In the genomic region with DNA sequence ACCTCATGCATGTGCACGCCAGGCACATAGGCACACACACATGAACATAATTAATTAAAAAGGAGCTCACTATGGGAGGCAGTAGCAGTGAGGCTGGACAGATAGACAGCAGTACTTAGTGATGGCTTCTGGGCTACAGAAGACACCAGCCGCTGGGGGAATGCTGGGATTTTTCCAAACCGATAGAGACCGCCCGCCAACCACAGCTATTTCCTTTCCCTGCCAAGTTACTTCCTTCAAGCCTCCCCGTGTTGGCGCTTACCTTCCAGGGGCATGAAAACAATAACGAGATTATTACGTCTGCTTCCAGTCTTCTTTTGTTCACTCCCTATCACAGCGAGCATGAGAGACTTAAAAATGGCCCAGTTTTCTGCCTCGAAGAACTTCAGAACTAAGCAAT, we compare ENCODE assay signal across 20 mouse cellular contexts. TPM values are rescaled to one million over a fixed set of nuclear protein-coding genes. Genes with fewer than 3 reads are reported as not detected.
"Had no signal": no experiment of that assay in that cellular context is flagged by ENCODE, and none has a peak within 500 bp of the region (broad histone marks: within the 10 kb centered on the region; RNA-seq: fewer than 3 reads in every experiment).

No protein-coding gene starts in this region.

- ATAC-seq: liver, embryonic 12.5 days had no signal

- H3K4me3 ChIP-seq: layer of hippocampus, adult 2 months; limb, embryonic 10.5 days; limb, embryonic 13.5 days; liver, embryonic 12.5 days; liver, embryonic 15.5 days; stomach, embryonic 15.5 days had no signal

- DNase-seq: kidney, adult 9 months; kidney, postnatal 25 days; layer of hippocampus, adult 9-11 months; liver; lung, adult 2 months; lung, postnatal 14 days; lung, postnatal 4 days; midbrain, embryonic 14.5 days; right cerebral cortex, adult 18-20 months; right cerebral cortex, postnatal 14 days; right cerebral cortex, postnatal 4 days; thymus, adult 18-20 months; thymus, postnatal 14 days; thymus, postnatal 4 days had no signal

- H3K27me3 ChIP-seq: limb, embryonic 13.5 days; liver, embryonic 15.5 days; stomach, embryonic 15.5 days had no signal

- H3K27ac ChIP-seq: layer of hippocampus, adult 2 months; limb, embryonic 10.5 days; limb, embryonic 13.5 days; liver, embryonic 12.5 days; liver, embryonic 15.5 days; stomach, embryonic 15.5 days had no signal

- H3K4me1 ChIP-seq: limb, embryonic 10.5 days; liver, embryonic 12.5 days; liver, embryonic 15.5 days had no signal

- H3K36me3 ChIP-seq: limb, embryonic 10.5 days; limb, embryonic 13.5 days; liver, embryonic 12.5 days; liver, embryonic 15.5 days; stomach, embryonic 15.5 days had no signal

RNA-seq across cellular contexts. Expression of a gene that starts 5.2 kb away (rescaled TPM):
- total RNA-seq: layer of hippocampus, adult 2 months had no signal
